Mouse (Mus musculus): ENCODE measurements around the gene Olfr1085. TPM values are rescaled to one million over a fixed set of nuclear protein-coding genes. Genes with fewer than 3 reads are reported as not detected.
"Not testable (repeated sequence)": the region's sequence is repeated elsewhere in the genome, so short reads cannot be mapped to it uniquely, and the experiment has no call there.

Gene Olfr1085
- not detected in 2 replicates for polyA plus RNA-seq (2015; fragmentation: Nextera tagmentation; extraction: Ambion mirVana)

DNA sequence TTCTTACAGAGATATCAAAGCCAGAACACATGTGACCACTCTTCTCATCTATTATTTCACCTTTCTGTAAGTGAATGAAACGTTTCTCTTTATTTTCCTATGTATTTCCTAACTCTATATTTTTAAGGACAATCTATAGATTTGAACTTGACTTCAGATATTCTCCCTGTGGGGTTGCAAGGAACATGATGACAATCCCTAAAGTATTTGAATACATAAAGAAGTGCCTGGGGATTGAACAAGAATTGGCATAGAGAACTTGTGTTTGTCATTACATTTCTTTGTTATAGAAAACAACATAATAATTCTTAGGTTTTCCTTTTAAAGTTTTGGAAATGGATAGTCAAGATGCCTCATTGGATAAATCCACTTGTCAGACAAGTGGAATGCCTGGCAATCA lies at the start of gene Olfr1085:
Olfr1085 (minus strand) TSS at position 101 of the 400 bp plus-strand sequence.
- H3K4me1 ChIP-seq, result no peaks in the 10 kb centered on the region
- ATAC-seq (ENCODE audit: borderline replicate concordance, extremely low read depth, low FRiP score, low TSS enrichment), result no peak
- H3K4me2 ChIP-seq, result no peak within 1 kb of the TSS
- 17% methylated on average over 1 of the region's 1 CpGs for WGBS
- no peaks in the 10 kb centered on the region for H3K9me3 ChIP-seq
- no peak within 1 kb of the TSS for H3K27ac ChIP-seq
- H3K36me3 ChIP-seq, result no peaks in the 10 kb centered on the region
- no peaks in the 10 kb centered on the region for H3K27me3 ChIP-seq
- no peak within 1 kb of the TSS for H3K9ac ChIP-seq
- H3K4me3 ChIP-seq, result no peak within 1 kb of the TSS

DNA sequence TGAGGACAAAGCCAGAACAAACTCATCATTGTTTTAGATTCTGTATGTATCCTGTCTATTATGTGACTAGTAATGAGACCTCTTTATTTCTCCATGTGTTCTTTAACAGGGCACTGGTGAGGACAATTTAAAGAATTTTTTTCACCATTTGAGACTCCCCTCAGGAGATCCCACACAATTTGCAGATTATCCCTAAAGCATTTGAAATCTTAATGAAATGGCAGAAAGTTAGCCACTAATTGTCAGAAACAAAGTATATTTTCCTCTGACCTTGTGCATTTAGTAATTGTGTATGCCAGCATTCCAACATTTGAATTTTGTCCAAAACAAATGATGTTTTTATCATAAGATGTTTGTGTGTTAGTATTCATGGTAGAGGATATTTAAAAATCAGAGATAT lies 36.5 kb upstream of the Olfr1085 start, which contains the start of gene Olfr1087:
Olfr1087 (minus strand) TSS at position 101 of the 400 bp plus-strand sequence.
- no peak within 1 kb of the TSS for H3K9ac ChIP-seq
- no peaks in the 10 kb centered on the region for H3K36me3 ChIP-seq
- no peak within 1 kb of the TSS for H3K4me3 ChIP-seq
- no peak for ATAC-seq (ENCODE audit: borderline replicate concordance, extremely low read depth, low FRiP score, low TSS enrichment)
- H3K4me2 ChIP-seq, result no peak within 1 kb of the TSS
- H3K27ac ChIP-seq, result no peak within 1 kb of the TSS
- no peaks in the 10 kb centered on the region for H3K27me3 ChIP-seq
- no peaks in the 10 kb centered on the region for H3K9me3 ChIP-seq
- no peaks in the 10 kb centered on the region for H3K4me1 ChIP-seq

DNA sequence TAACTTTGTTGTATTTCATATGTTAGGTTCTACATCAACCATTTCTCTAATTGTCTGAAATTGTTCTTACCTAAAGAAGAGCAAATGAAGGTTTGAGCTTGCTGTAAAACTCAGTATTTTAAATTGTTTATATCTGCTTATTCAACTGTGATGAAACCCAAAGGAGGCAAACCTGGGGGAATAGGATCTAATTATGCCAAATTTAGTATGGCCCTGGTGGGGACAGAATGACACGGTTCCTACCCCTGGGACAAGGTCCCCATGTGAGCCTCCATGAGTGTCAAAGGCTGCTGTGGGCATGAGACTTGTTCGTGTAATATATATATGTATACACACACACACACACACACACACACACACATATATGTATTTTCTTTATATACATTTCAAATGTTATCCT lies 18.2 kb upstream of the Olfr1085 start, which contains the start of gene Olfr1086:
Olfr1086 (minus strand) TSS at position 101 of the 400 bp plus-strand sequence.
- no peaks in the 10 kb centered on the region for H3K4me1 ChIP-seq
- H3K9ac ChIP-seq, result no peak within 1 kb of the TSS
- H3K36me3 ChIP-seq, result no peaks in the 10 kb centered on the region
- no peaks in the 10 kb centered on the region for H3K27me3 ChIP-seq
- H3K4me3 ChIP-seq, result no peak within 1 kb of the TSS
- ATAC-seq (ENCODE audit: borderline replicate concordance, extremely low read depth, low FRiP score, low TSS enrichment), result no peak
- no peak within 1 kb of the TSS for H3K27ac ChIP-seq
- no peaks in the 10 kb centered on the region for H3K9me3 ChIP-seq
- WGBS, result 71% methylated on average over 2 of the region's 2 CpGs
- H3K4me2 ChIP-seq, result no peak within 1 kb of the TSS

DNA sequence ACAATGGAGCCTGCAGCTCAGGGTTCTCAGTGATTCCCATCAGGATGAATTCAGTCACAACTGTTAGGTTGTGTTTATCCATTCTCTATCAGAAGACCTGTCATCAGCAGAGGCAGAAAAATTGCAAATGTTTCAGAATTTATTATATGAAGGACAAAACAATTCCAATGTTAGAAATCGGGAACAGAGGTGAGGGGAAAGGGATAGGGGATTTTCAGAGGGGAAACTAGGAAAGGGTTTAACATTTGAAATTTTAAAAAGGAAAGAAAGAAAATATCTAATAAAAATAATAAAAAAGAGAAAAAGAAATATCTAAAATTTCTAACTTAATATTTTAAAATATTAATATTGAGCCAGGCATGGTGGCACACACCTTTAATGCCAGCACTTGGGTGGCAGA lies 22.2 kb downstream of the Olfr1085 start, which contains the start of gene Olfr1084:
Olfr1084 (minus strand) TSS at position 101 of the 400 bp plus-strand sequence.
- H3K4me2 ChIP-seq; ATAC-seq (ENCODE audit: borderline replicate concordance, extremely low read depth, low FRiP score, low TSS enrichment); H3K9me3 ChIP-seq; H3K36me3 ChIP-seq; H3K4me3 ChIP-seq; H3K27ac ChIP-seq; H3K27me3 ChIP-seq; H3K4me1 ChIP-seq; H3K9ac ChIP-seq: not testable (repeated sequence)
- 71% methylated on average over 1 of the region's 1 CpGs for WGBS

Other genes with a start within 250 kb of the Olfr1085 start
- not detected in 2 replicates for gene Olfr1061, start 248.0 kb downstream of the Olfr1085 start, polyA plus RNA-seq (2015; fragmentation: Nextera tagmentation; extraction: Ambion mirVana)
- gene Olfr1062, start 235.3 kb downstream of the Olfr1085 start, polyA plus RNA-seq (2015; fragmentation: Nextera tagmentation; extraction: Ambion mirVana), result not detected in 2 replicates
- gene Olfr1065, start 211.4 kb downstream of the Olfr1085 start, polyA plus RNA-seq (2015; fragmentation: Nextera tagmentation; extraction: Ambion mirVana), result not detected in 2 replicates
- not detected in 2 replicates for gene Olfr1066, start 205.8 kb downstream of the Olfr1085 start, polyA plus RNA-seq (2015; fragmentation: Nextera tagmentation; extraction: Ambion mirVana)
- not detected in 2 replicates for gene Olfr228, start 174.6 kb downstream of the Olfr1085 start, polyA plus RNA-seq (2015; fragmentation: Nextera tagmentation; extraction: Ambion mirVana)
- not detected in 2 replicates for gene Olfr1076, start 153.6 kb downstream of the Olfr1085 start, polyA plus RNA-seq (2015; fragmentation: Nextera tagmentation; extraction: Ambion mirVana)
- not detected in 2 replicates for gene Olfr1079, start 119.5 kb downstream of the Olfr1085 start, polyA plus RNA-seq (2015; fragmentation: Nextera tagmentation; extraction: Ambion mirVana)
- gene Olfr1080, start 103.8 kb downstream of the Olfr1085 start, polyA plus RNA-seq (2015; fragmentation: Nextera tagmentation; extraction: Ambion mirVana), result not detected in 2 replicates
- not detected in 2 replicates for gene Olfr1082, start 63.1 kb downstream of the Olfr1085 start, polyA plus RNA-seq (2015; fragmentation: Nextera tagmentation; extraction: Ambion mirVana)
- not detected in 2 replicates for gene Olfr1084, start 22.3 kb downstream of the Olfr1085 start, polyA plus RNA-seq (2015; fragmentation: Nextera tagmentation; extraction: Ambion mirVana)
- gene Olfr1086, start 18.1 kb upstream of the Olfr1085 start, polyA plus RNA-seq (2015; fragmentation: Nextera tagmentation; extraction: Ambion mirVana), result not detected in 2 replicates
- not detected in 2 replicates for gene Olfr1087, start 36.4 kb upstream of the Olfr1085 start, polyA plus RNA-seq (2015; fragmentation: Nextera tagmentation; extraction: Ambion mirVana)
- gene Olfr1089, start 71.7 kb upstream of the Olfr1085 start, polyA plus RNA-seq (2015; fragmentation: Nextera tagmentation; extraction: Ambion mirVana), result not detected in 2 replicates
- gene Olfr1090, start 97.0 kb upstream of the Olfr1085 start, polyA plus RNA-seq (2015; fragmentation: Nextera tagmentation; extraction: Ambion mirVana), result not detected in 2 replicates
- gene Olfr1093, start 120.5 kb upstream of the Olfr1085 start, polyA plus RNA-seq (2015; fragmentation: Nextera tagmentation; extraction: Ambion mirVana), result not detected in 2 replicates
- gene Olfr141, start 148.0 kb upstream of the Olfr1085 start, polyA plus RNA-seq (2015; fragmentation: Nextera tagmentation; extraction: Ambion mirVana), result not detected in 2 replicates
- gene Olfr1094, start 162.6 kb upstream of the Olfr1085 start, polyA plus RNA-seq (2015; fragmentation: Nextera tagmentation; extraction: Ambion mirVana), result not detected in 2 replicates
- gene Olfr1095, start 189.7 kb upstream of the Olfr1085 start, polyA plus RNA-seq (2015; fragmentation: Nextera tagmentation; extraction: Ambion mirVana), result not detected in 2 replicates
- not detected in 2 replicates for gene Gm13723, start 212.8 kb upstream of the Olfr1085 start, polyA plus RNA-seq (2015; fragmentation: Nextera tagmentation; extraction: Ambion mirVana)
- not detected in 2 replicates for gene Olfr1097, start 230.2 kb upstream of the Olfr1085 start, polyA plus RNA-seq (2015; fragmentation: Nextera tagmentation; extraction: Ambion mirVana)